Mouse (Mus musculus) limb, embryonic 11.5 days (tissue): ENCODE results near the gene Zar1l. TPM values are rescaled to one million over a fixed set of nuclear protein-coding genes. Genes with fewer than 3 reads are reported as not detected.

Experiments used
- ATAC-seq: fragments of 200-750 bp; cut with Nextera tagmentation; 2 replicates; pipeline ENCODE4 v1.8.0; 2017; ENCODE audit warnings: low read depth; ENCODE audit not compliant: insufficient number of reproducible peaks, low FRiP score, low TSS enrichment
- DNase-seq: peaks from one replicate; pipeline ENCODE4 v3.0.0-alpha.2; 2015; ENCODE audit warnings: low spot score
- H3K27ac ChIP-seq: fragments of 300-500 bp; sonication (generic); replicated peaks from 2 replicates; pipeline ENCODE4 v1.5.1; 2014; ENCODE audit warnings: low read depth, mild to moderate bottlenecking, low read length
- H3K27me3 ChIP-seq: fragments of 300-500 bp; sonication (generic); 2 replicates; pipeline ENCODE4 v1.6.1; 2014; ENCODE audit warnings: mild to moderate bottlenecking, low read length, mixed read lengths; ENCODE audit not compliant: control insufficient read depth, insufficient read depth
- H3K36me3 ChIP-seq: fragments of 300-500 bp; sonication (generic); 2 replicates; pipeline ENCODE4 v1.6.1; 2014; ENCODE audit warnings: mild to moderate bottlenecking, low read length, moderate library complexity, mixed read lengths; ENCODE audit not compliant: control insufficient read depth, insufficient read depth
- H3K4me1 ChIP-seq: fragments of 300-500 bp; sonication (generic); 2 replicates; pipeline ENCODE4 v1.6.1; 2014; ENCODE audit warnings: low read length, mixed read lengths; ENCODE audit not compliant: control insufficient read depth, insufficient read depth
- H3K4me2 ChIP-seq: fragments of 300-500 bp; sonication (generic); 2 replicates; pipeline ENCODE4 v1.6.1; 2014; ENCODE audit warnings: low read depth, mild to moderate bottlenecking, moderate library complexity; ENCODE audit not compliant: severe bottlenecking
- H3K4me3 ChIP-seq: fragments of 300-500 bp; sonication (generic); 2 replicates; pipeline ENCODE4 v1.5.1; 2014; ENCODE audit warnings: low read depth, low read length
- H3K9ac ChIP-seq: fragments of 300-500 bp; sonication (generic); 2 replicates; pipeline ENCODE4 v1.6.1; 2014; ENCODE audit warnings: mild to moderate bottlenecking, low read length
- H3K9me3 ChIP-seq: fragments of 300-500 bp; sonication (generic); 2 replicates; pipeline ENCODE4 v1.6.1; 2016; ENCODE audit warnings: low read length; ENCODE audit not compliant: control insufficient read depth
- WGBS: fragments of 180-500 bp; shearing (Covaris S2); extraction: QIAGEN DNeasy Blood & Tissue Kit; methylation state at CpG from one replicate; pipeline ENCODE4 v1.1.7; 2014; 5-methylcytosine and 5-hydroxymethylcytosine counted together
- polyA plus RNA-seq: library from polyadenylated mRNA; unstranded; fragments of >200 nt; fragmentation: Nextera tagmentation; extraction: Ambion mirVana; gene quantifications from 2 replicates; pipeline ENCODE4 v1.2.1, GENCODE M21; 2014

Zar1l gene
- polyA plus RNA-seq, 1 experiment from 2014 or later = not detected

- Histone ChIP-seq H3K4me2 (no peak overlapping the region), H3K36me3 (peaks cover 12% of the 10 kb centered on the region; the same call in 1 of the 2 replicates), H3K27ac (no peak overlapping the region), H3K9me3 (no peaks in the 10 kb centered on the region; the same call in 1 of the 2 replicates), H3K27me3 (no peaks in the 10 kb centered on the region), H3K4me1 (no peaks in the 10 kb centered on the region), H3K9ac (no peak overlapping the region), H3K4me3 (no peak overlapping the region)
- no peak for ATAC-seq
- DNase-seq = no peak
- 95% methylated on average over 2 of the region's 2 CpGs for WGBS
These were observed 25.2 kb upstream of the Zar1l start for GRCm38 (mm10) chr5:150543184-150543583.

- no peak for ATAC-seq
- Histone ChIP-seq H3K4me1 (no peaks in the 10 kb centered on the region), H3K4me2 (no peak overlapping the region), H3K27me3 (no peaks in the 10 kb centered on the region), H3K4me3 (no peak overlapping the region), H3K9me3 (no peaks in the 10 kb centered on the region; the same call in 1 of the 2 replicates), H3K9ac (no peak overlapping the region), H3K36me3 (peaks cover 16% of the 10 kb centered on the region; the same call in 1 of the 2 replicates), H3K27ac (no peak overlapping the region)
- 93% methylated on average over 1 of the region's 1 CpGs for WGBS
- DNase-seq = no peak
These were observed 23.3 kb upstream of the Zar1l start for GRCm38 (mm10) chr5:150541302-150541701.

- Histone ChIP-seq H3K4me2 (no peak overlapping the region), H3K9me3 (no peaks in the 10 kb centered on the region), H3K36me3 (peaks cover 3% of the 10 kb centered on the region), H3K27me3 (no peaks in the 10 kb centered on the region), H3K4me3 (no peak overlapping the region), H3K9ac (no peak overlapping the region), H3K4me1 (peaks cover 5% of the 10 kb centered on the region; the same call in 1 of the 2 replicates), H3K27ac (no peak overlapping the region)
- DNase-seq (no peak), ATAC-seq (no peak)
- WGBS = 79% methylated on average over 2 of the region's 2 CpGs
These were observed 7.3 kb upstream of the Zar1l start for GRCm38 (mm10) chr5:150525239-150525638.

- H3K4me2 ChIP-seq = peak overlapping the region; percentile 60
- peaks cover 5% of the 10 kb centered on the region; the same call in 1 of the 2 replicates for H3K4me1 ChIP-seq
- ATAC-seq (no peak; the same call in none of the 2 replicates), DNase-seq (no peak)
- no peaks in the 10 kb centered on the region for H3K27me3 ChIP-seq
- no peaks in the 10 kb centered on the region for H3K36me3 ChIP-seq
- H3K9ac ChIP-seq = peak overlapping the region; percentile 85
- H3K4me3 ChIP-seq = peak overlapping the region; percentile 66
- WGBS = 12% methylated on average over 11 of the region's 11 CpGs
- no peaks in the 10 kb centered on the region for H3K9me3 ChIP-seq
- H3K27ac ChIP-seq = peak overlapping the region; percentile 68; the same call in 1 of the 2 replicates
These were observed 4.9 kb upstream of the Zar1l start for GRCm38 (mm10) chr5:150522867-150523234.

- peak within 1 kb of the TSS; percentile 66 for H3K4me3 ChIP-seq
- H3K4me2 ChIP-seq = peak within 1 kb of the TSS; percentile 60
- peak; percentile 97 for DNase-seq
- no peaks in the 10 kb centered on the region for H3K9me3 ChIP-seq
- WGBS = 6% methylated on average over 63 of the region's 63 CpGs
- H3K9ac ChIP-seq = peak within 1 kb of the TSS; percentile 85
- no peaks in the 10 kb centered on the region for H3K36me3 ChIP-seq
- ATAC-seq = peak; percentile 93
- peak within 1 kb of the TSS; percentile 68; the same call in 1 of the 2 replicates for H3K27ac ChIP-seq
- H3K27me3 ChIP-seq = no peaks in the 10 kb centered on the region
- peaks cover 5% of the 10 kb centered on the region; the same call in 1 of the 2 replicates for H3K4me1 ChIP-seq
These were observed 4.2 kb upstream of the Zar1l start, which contains the start of gene Brca2 for GRCm38 (mm10) chr5:150521937-150522866. Gene Brca2 (plus strand): TSS chr5:150522630.

- H3K27ac ChIP-seq = no peak overlapping the region
- ATAC-seq = no peak
- WGBS = 84% methylated on average over 1 of the region's 1 CpGs
- H3K4me1 ChIP-seq = peaks cover 5% of the 10 kb centered on the region; the same call in 1 of the 2 replicates
- no peaks in the 10 kb centered on the region for H3K9me3 ChIP-seq
- H3K27me3 ChIP-seq = no peaks in the 10 kb centered on the region
- no peak overlapping the region for H3K9ac ChIP-seq
- H3K4me2 ChIP-seq = no peak overlapping the region
- H3K36me3 ChIP-seq = no peaks in the 10 kb centered on the region
- no peak overlapping the region for H3K4me3 ChIP-seq
- DNase-seq = no peak
These were observed 1.6 kb upstream of the Zar1l start for GRCm38 (mm10) chr5:150519551-150519950.

GRCm38 (mm10) chr5:150514027-150514426, 3.9 kb downstream of the Zar1l start:
- H3K9ac ChIP-seq = no peak overlapping the region
- no peaks in the 10 kb centered on the region for H3K9me3 ChIP-seq
- no peak overlapping the region for H3K4me3 ChIP-seq
- no peak overlapping the region for H3K4me2 ChIP-seq
- H3K36me3 ChIP-seq = no peaks in the 10 kb centered on the region
- ATAC-seq (no peak), DNase-seq (no peak)
- 82% methylated on average over 1 of the region's 1 CpGs for WGBS
- H3K27me3 ChIP-seq = no peaks in the 10 kb centered on the region
- H3K4me1 ChIP-seq = no peaks in the 10 kb centered on the region
- no peak overlapping the region for H3K27ac ChIP-seq

GRCm38 (mm10) chr5:150513264-150513663, 4.7 kb downstream of the Zar1l start:
- WGBS = 82% methylated on average over 4 of the region's 4 CpGs
- no peak for ATAC-seq

More at GRCm38 (mm10) chr5:150513264-150513663, 4.7 kb downstream of the Zar1l start:
- Histone ChIP-seq H3K4me1 (no peaks in the 10 kb centered on the region), H3K4me3 (no peak overlapping the region), H3K27ac (no peak overlapping the region), H3K36me3 (no peaks in the 10 kb centered on the region), H3K9ac (no peak overlapping the region), H3K27me3 (no peaks in the 10 kb centered on the region), H3K9me3 (no peaks in the 10 kb centered on the region), H3K4me2 (no peak overlapping the region)
- no peak for DNase-seq
